Comparison of ENCODE assay signal across 11 mouse cellular contexts in the genomic region with DNA sequence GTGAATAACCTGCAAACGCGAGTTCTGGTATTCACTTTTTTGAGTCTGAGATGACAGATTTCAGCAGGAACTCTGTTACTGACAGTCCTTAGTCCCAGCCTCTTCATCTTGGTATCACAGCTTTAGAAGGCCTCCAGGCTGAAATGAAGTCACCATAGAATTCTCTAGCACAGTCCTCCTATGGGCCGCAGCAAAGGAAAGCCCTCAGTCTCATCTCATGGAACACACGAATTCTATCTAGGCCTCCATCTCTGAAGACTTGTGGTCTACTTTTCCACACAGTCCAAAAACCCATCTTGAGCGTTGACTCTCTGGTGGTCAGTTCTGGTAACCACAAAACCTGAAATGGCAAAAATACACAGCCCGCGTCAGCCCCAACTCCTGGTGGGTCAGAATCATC. TPM values are rescaled to one million over a fixed set of nuclear protein-coding genes. Genes with fewer than 3 reads are reported as not detected.
DNase-seq lines count a peak whose midpoint lies in the region; ATAC-seq and TF ChIP-seq lines count a peak whose summit lies in the region.
"Had no signal": no experiment of that assay in that cellular context is flagged by ENCODE, and none has a peak within 500 bp of the region (broad histone marks: within the 10 kb centered on the region; RNA-seq: fewer than 3 reads in every experiment).

No protein-coding gene starts in this region.

- TF ChIP-seq EP300 in ES-Bruce4 (IDR thresholded peaks at IDR 0.05; ENCODE audit: insufficient read depth, low read depth, low read length) = no peak

- no peak for TF ChIP-seq POLR2A in ES-Bruce4 (IDR thresholded peaks at IDR 0.05; ENCODE audit: insufficient read depth, low read length)

- no peak for ATAC-seq in heart, embryonic 12.5 days (ENCODE audit: insufficient number of reproducible peaks, low FRiP score)
- no peak for ATAC-seq in midbrain, embryonic 11.5 days (ENCODE audit: low FRiP score)
- ATAC-seq: activated CD4-positive, CD25-positive, alpha-beta regulatory T cell, adult 4 months had no signal

- no peaks in the 10 kb centered on the region for H3K9me3 ChIP-seq in heart, embryonic 12.5 days (replicated peaks)
- H3K9me3 ChIP-seq in ES-Bruce4 (replicated peaks; ENCODE audit: control insufficient read depth, insufficient read depth, low read length, poor library complexity, severe bottlenecking) = no peaks in the 10 kb centered on the region
- no peaks in the 10 kb centered on the region for H3K9me3 ChIP-seq in hindbrain, embryonic 10.5 days
- no peaks in the 10 kb centered on the region for H3K9me3 ChIP-seq in midbrain, embryonic 11.5 days (ENCODE audit: control insufficient read depth, low read length)

- peaks cover 12% of the 10 kb centered on the region for H3K36me3 ChIP-seq in heart, embryonic 12.5 days
- peaks cover 14% of the 10 kb centered on the region for H3K36me3 ChIP-seq in ES-Bruce4 (ENCODE audit: control insufficient read depth, insufficient read depth, low read length, poor library complexity, severe bottlenecking)
- peaks cover 34% of the 10 kb centered on the region for H3K36me3 ChIP-seq in hindbrain, embryonic 10.5 days
- peaks cover 5% of the 10 kb centered on the region; the same call in 1 of the 2 replicates for H3K36me3 ChIP-seq in midbrain, embryonic 11.5 days (ENCODE audit: control insufficient read depth, insufficient read depth, low read length)

- H3K27ac ChIP-seq in heart, embryonic 12.5 days (ENCODE audit: poor library complexity, severe bottlenecking) = no peak overlapping the region
- no peak overlapping the region for H3K27ac ChIP-seq in ES-Bruce4 (ENCODE audit: insufficient read depth, low read length)
- H3K27ac ChIP-seq in hindbrain, embryonic 10.5 days = peak overlapping the region; percentile 95
- peak overlapping the region; percentile 90 for H3K27ac ChIP-seq in midbrain, embryonic 11.5 days (ENCODE audit: low read depth, low read length)

- 64% methylated on average over 7 of the region's 7 CpGs for WGBS in heart, embryonic 12.5 days
- 70% methylated on average over 7 of the region's 7 CpGs for WGBS in hindbrain, embryonic 10.5 days
- 66% methylated on average over 7 of the region's 7 CpGs for WGBS in midbrain, embryonic 11.5 days

- H3K4me1 ChIP-seq in heart, embryonic 12.5 days (replicated peaks) = no peaks in the 10 kb centered on the region
- no peaks in the 10 kb centered on the region for H3K4me1 ChIP-seq in ES-Bruce4 (ENCODE audit: control insufficient read depth, insufficient read depth, low read length)
- peaks cover 36% of the 10 kb centered on the region for H3K4me1 ChIP-seq in hindbrain, embryonic 10.5 days (replicated peaks)
- peaks cover 11% of the 10 kb centered on the region for H3K4me1 ChIP-seq in midbrain, embryonic 11.5 days (ENCODE audit: control insufficient read depth, insufficient read depth, low read length)

- H3K27me3 ChIP-seq in heart, embryonic 12.5 days (replicated peaks) = no peaks in the 10 kb centered on the region
- H3K27me3 ChIP-seq in ES-Bruce4 (ENCODE audit: control insufficient read depth, insufficient read depth, low read length, poor library complexity, severe bottlenecking) = peaks cover 3% of the 10 kb centered on the region; the same call in 1 of the 2 replicates
- H3K27me3 ChIP-seq in hindbrain, embryonic 10.5 days (ENCODE audit: insufficient read depth, poor library complexity, severe bottlenecking) = no peaks in the 10 kb centered on the region
- H3K27me3 ChIP-seq in midbrain, embryonic 11.5 days (ENCODE audit: control insufficient read depth, insufficient read depth, low read length) = no peaks in the 10 kb centered on the region; the same call in 1 of the 2 replicates

- peak overlapping the region; percentile 69; the same call in 1 of the 2 replicates for H3K9ac ChIP-seq in heart, embryonic 12.5 days
- peak overlapping the region; percentile 36; the same call in 1 of the 2 replicates for H3K9ac ChIP-seq in ES-Bruce4 (ENCODE audit: low read depth, poor library complexity, severe bottlenecking)
- H3K9ac ChIP-seq in midbrain, embryonic 11.5 days (ENCODE audit: low read length) = peak overlapping the region; percentile 75

- no peak for TF ChIP-seq CTCF in ES-Bruce4 (IDR thresholded peaks at IDR 0.05; ENCODE audit: low read depth, low read length)

- no peak for DNase-seq in heart, postnatal 14 days
- no peak for DNase-seq in hindbrain, embryonic 10.5 days (ENCODE audit: low spot score)
- DNase-seq in midbrain, embryonic 11.5 days (ENCODE audit: low spot score, missing footprints) = peak; percentile 87
- DNase-seq in ovary, postnatal 10 days (ENCODE audit: low spot score) = no peak
- no peak for DNase-seq in retina, embryonic 14.5 days (ENCODE audit: low spot score)
- no peak for DNase-seq in thymus, postnatal 25 days
- DNase-seq: cerebellum, postnatal 36 days; thymus, postnatal 36 days had no signal

- intact Hi-C loops in heart, postnatal 14 days (cut with DNase I) = no loop called here

- H3K4me3 ChIP-seq in heart, embryonic 12.5 days = peak overlapping the region; percentile 60
- H3K4me3 ChIP-seq in ES-Bruce4 (ENCODE audit: low read depth, low read length) = peak overlapping the region; percentile 78
- peak overlapping the region; percentile 72 for H3K4me3 ChIP-seq in hindbrain, embryonic 10.5 days
- peak overlapping the region; percentile 50 for H3K4me3 ChIP-seq in midbrain, embryonic 11.5 days (ENCODE audit: low read depth, low read length)

- peak overlapping the region; percentile 85 for H3K4me2 ChIP-seq in heart, embryonic 12.5 days
- peak overlapping the region; percentile 51 for H3K4me2 ChIP-seq in midbrain, embryonic 11.5 days

RNA-seq across cellular contexts. Expression of gene 6330403K07Rik, which starts 1.2 kb away (rescaled TPM):
- polyA plus RNA-seq in heart, embryonic 12.5 days (2016; fragmentation: Nextera tagmentation; extraction: Ambion mirVana) = 42.9 and 44.4 TPM in 2 replicates
- total RNA-seq in heart, postnatal 14 days (2021) = under 1 TPM; 0.76 to 0.86 TPM
- polyA plus RNA-seq in ES-Bruce4 (2011; ENCODE audit: insufficient read depth, insufficient read length, low read depth, missing spikeins) = 3.7 and 4.3 TPM in 2 replicates
- polyA plus RNA-seq in hindbrain, embryonic 10.5 days (2016; fragmentation: Nextera tagmentation; extraction: Ambion mirVana) = 141 and 276 TPM in 2 replicates
- polyA plus RNA-seq in midbrain, embryonic 11.5 days (2014; fragmentation: Nextera tagmentation; extraction: Ambion mirVana) = 114 TPM in 2 replicates

RNA-seq across cellular contexts. Expression of gene Derl2, which starts 12.4 kb away (rescaled TPM):
- polyA plus RNA-seq in heart, embryonic 12.5 days (2016; fragmentation: Nextera tagmentation; extraction: Ambion mirVana) = 35.2 and 40.9 TPM in 2 replicates
- total RNA-seq in heart, postnatal 14 days (2021) = 10 to 100 TPM; 24.8 to 26.5 TPM
- polyA plus RNA-seq in ES-Bruce4 (2011; ENCODE audit: insufficient read depth, insufficient read length, low read depth, missing spikeins) = 31.8 and 32.4 TPM in 2 replicates
- 33.0 and 33.5 TPM in 2 replicates for polyA plus RNA-seq in hindbrain, embryonic 10.5 days (2016; fragmentation: Nextera tagmentation; extraction: Ambion mirVana)
- 42.0 and 45.3 TPM in 2 replicates for polyA plus RNA-seq in midbrain, embryonic 11.5 days (2014; fragmentation: Nextera tagmentation; extraction: Ambion mirVana)

RNA-seq across cellular contexts. Expression of gene Mis12, which starts 12.7 kb away (rescaled TPM):
- 25.5 and 27.3 TPM in 2 replicates for polyA plus RNA-seq in heart, embryonic 12.5 days (2016; fragmentation: Nextera tagmentation; extraction: Ambion mirVana)
- 10 to 100 TPM in 1 of 2 experiments, 1 to 10 TPM in 1; 7.1 to 10.6 TPM for total RNA-seq in heart, postnatal 14 days (2021)
- 35.6 and 36.7 TPM in 2 replicates for polyA plus RNA-seq in ES-Bruce4 (2011; ENCODE audit: insufficient read depth, insufficient read length, low read depth, missing spikeins)
- 50.8 and 62.6 TPM in 2 replicates for polyA plus RNA-seq in hindbrain, embryonic 10.5 days (2016; fragmentation: Nextera tagmentation; extraction: Ambion mirVana)
- polyA plus RNA-seq in midbrain, embryonic 11.5 days (2014; fragmentation: Nextera tagmentation; extraction: Ambion mirVana) = 56.8 and 57.5 TPM in 2 replicates

RNA-seq across cellular contexts. Expression of gene Dhx33, which starts 27.8 kb away (rescaled TPM):
- 18.8 and 20.1 TPM in 2 replicates for polyA plus RNA-seq in heart, embryonic 12.5 days (2016; fragmentation: Nextera tagmentation; extraction: Ambion mirVana)
- total RNA-seq in heart, postnatal 14 days (2021) = 10 to 100 TPM; 10.7 to 11.6 TPM
- polyA plus RNA-seq in ES-Bruce4 (2011; ENCODE audit: insufficient read depth, insufficient read length, low read depth, missing spikeins) = 32.3 and 32.8 TPM in 2 replicates
- 18.8 and 21.7 TPM in 2 replicates for polyA plus RNA-seq in hindbrain, embryonic 10.5 days (2016; fragmentation: Nextera tagmentation; extraction: Ambion mirVana)
- 15.9 and 16.5 TPM in 2 replicates for polyA plus RNA-seq in midbrain, embryonic 11.5 days (2014; fragmentation: Nextera tagmentation; extraction: Ambion mirVana)

RNA-seq across cellular contexts. Expression of gene C1qbp, which starts 49.2 kb away (rescaled TPM):
- polyA plus RNA-seq in heart, embryonic 12.5 days (2016; fragmentation: Nextera tagmentation; extraction: Ambion mirVana) = 293 and 299 TPM in 2 replicates
- 100 to 1,000 TPM; 202 to 214 TPM for total RNA-seq in heart, postnatal 14 days (2021)
- 398 and 407 TPM in 2 replicates for polyA plus RNA-seq in ES-Bruce4 (2011; ENCODE audit: insufficient read depth, insufficient read length, low read depth, missing spikeins)
- polyA plus RNA-seq in hindbrain, embryonic 10.5 days (2016; fragmentation: Nextera tagmentation; extraction: Ambion mirVana) = 273 and 311 TPM in 2 replicates
- 246 and 255 TPM in 2 replicates for polyA plus RNA-seq in midbrain, embryonic 11.5 days (2014; fragmentation: Nextera tagmentation; extraction: Ambion mirVana)

Comparison
In these comparisons a context has a peak if more than half of its experiments do, and no peak if none do; other contexts are left out.
1. H3K27ac ChIP-seq: peak in hindbrain, embryonic 10.5 days (single experiment) and midbrain, embryonic 11.5 days (single experiment); none in heart, embryonic 12.5 days (single experiment) and ES-Bruce4 (single experiment).
2. Peak in every context shown above with its lines, with median percentiles within 50 percentile points of each other: H3K4me3 ChIP-seq and H3K9ac ChIP-seq.